Mouse (Mus musculus) testis, postnatal 10 days (tissue): Measurements from ENCODE around the gene Dnah9.

ENCODE experiments used
- DNase-seq: peaks from one replicate; pipeline ENCODE4 v3.0.0; 2021; ENCODE audit warnings: low spot score

The Dnah9 gene

GRCm38 (mm10) chr11:65927962-65928361, 240.4 kb downstream of the Dnah9 start:
- DNase-seq, result no peak

- no peak for DNase-seq
Measured at GRCm38 (mm10) chr11:65918480-65919236, 249.7 kb downstream of the Dnah9 start.

- DNase-seq, result no peak
Measured at GRCm38 (mm10) chr11:65909195-65909594, 259.2 kb downstream of the Dnah9 start.

GRCm38 (mm10) chr11:65905487-65905886, 262.9 kb downstream of the Dnah9 start:
- DNase-seq, result no peak

DNA sequence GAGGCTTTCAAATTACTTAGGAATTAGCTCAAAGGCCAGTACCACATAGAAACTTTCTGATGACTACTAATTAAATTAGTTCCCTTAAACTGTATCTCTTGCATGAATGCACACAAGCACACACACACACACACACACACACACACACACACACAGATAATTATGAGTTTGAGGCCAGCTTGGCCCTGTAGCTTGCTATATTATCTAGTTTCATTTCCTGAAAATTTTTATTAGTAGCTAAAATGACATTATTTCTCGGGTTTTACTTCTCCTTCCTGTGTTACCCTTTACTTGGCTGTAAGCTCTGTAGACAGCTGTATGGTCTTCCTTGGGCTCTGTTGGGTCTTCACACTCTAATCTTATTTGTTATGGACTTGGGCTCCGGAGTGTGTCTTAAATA, 264.4 kb downstream of the Dnah9 start:
- DNase-seq, result no peak

- no peak for DNase-seq
Measured at GRCm38 (mm10) chr11:65881465-65881864, 286.9 kb downstream of the Dnah9 start.

DNA sequence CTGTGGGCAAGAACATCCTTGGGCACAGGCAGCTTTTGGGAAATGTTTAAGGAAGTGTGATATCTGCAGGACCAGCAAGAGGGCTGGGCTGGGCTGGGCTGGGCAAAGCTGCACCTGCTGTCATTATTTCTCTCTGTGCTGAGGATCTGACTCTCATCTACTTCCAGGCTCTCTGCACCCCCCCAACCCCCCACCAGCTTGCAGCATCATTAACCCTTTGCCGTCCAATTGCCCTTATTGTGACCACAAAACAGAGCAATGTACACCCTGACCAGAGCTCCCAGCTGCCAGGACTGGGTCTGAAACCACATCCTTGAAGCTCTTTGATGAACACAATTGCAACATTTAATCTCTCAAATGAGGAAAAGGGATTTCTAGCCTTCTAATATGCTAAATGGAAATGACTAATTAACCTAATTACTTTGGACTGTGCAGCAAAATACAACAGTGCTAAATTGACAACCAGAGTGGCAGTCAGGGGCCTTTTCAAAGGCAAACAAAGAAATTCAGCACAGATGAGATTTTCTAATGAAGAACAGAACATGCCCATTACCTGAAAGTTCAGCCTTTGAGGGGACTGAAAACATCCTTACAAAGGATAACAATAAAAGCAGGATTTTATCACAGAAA, 291.1 kb downstream of the Dnah9 start:
- no peak for DNase-seq

- DNase-seq, result no peak
Measured at GRCm38 (mm10) chr11:65861476-65861875, 306.9 kb downstream of the Dnah9 start.

DNA sequence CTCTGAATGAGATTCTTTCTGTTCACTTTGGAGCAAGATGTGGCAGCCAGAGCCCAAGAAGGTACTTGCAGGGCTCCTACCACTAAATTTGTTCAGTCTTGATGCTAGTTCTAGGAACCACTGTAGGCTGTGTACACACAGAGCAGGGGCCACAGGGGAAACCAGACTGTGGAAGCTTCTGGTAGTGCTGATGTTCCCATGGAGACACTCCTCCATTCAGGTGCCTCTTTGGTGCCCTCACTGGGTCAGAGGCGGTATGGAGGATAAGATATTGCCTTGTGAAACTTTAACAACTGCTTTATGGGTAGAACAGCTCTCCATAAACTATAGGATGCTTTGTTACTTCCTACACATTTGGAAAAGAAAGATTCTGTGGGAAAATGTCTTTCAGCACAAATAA, 316.3 kb downstream of the Dnah9 start:
- peak; percentile 57 for DNase-seq

GRCm38 (mm10) chr11:65846446-65846845, 321.9 kb downstream of the Dnah9 start:
- no peak for DNase-seq

DNA sequence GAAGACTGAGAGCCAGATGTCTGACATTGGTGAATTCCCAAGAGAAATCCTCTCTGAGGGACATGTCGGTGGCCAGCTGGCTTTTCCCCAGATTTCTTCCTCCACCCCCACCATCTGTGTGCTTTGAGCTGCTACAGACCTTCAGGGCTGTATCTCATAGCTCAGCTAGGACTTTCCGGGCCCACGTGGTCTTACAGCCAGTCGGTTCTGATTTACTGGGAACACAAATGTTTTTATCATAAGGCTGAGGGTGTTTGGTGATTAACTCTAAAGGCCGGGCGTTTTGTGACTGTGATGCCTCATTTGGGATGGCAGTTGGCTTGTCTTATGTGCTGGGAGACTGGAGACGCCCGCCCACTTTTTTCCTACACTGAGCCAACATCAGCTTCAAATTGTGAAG, 329.4 kb downstream of the Dnah9 start:
- DNase-seq, result no peak

- DNase-seq, result no peak
Measured at GRCm38 (mm10) chr11:65824556-65824955, 343.8 kb downstream of the Dnah9 start.

DNA sequence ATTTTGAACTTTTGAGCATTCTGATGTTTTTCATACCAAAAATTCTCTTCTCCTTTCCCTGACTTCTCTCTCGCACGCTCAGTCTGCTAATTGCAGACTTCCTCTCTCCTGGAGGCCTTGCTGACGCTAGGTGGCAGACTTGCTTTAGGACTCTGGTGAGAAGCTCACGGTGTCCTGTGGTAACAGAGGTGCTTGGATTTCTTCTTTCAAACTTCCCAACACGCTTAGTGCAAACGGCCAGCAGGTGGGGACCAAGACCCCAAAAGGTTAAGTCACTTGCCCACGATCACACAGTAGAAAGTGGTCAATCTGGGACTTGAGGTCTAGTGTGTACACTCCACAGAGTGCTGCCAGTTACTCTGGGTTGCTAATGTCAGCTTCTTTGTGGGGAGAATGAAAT, 347.5 kb downstream of the Dnah9 start:
- peak; percentile 85 for DNase-seq

DNA sequence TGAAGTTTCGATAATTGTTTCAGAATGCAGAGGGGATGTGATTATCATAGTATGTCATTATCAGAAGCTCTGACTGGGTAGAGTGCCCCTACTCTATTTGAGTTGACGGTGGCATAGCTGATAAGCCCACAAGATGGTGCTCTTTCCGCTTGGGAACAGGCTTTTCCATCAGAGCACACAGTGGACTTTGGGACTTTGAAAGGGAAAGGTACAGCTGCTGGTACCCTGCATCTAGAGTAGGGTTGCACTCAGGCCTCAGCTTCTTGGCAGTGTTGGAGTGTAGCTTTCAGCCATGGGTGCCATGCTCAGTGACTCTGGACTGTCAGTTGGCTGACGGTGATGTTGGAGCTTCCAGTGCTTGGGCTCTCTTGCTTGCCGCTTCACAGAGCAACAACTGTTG, 348.1 kb downstream of the Dnah9 start:
- DNase-seq, result no peak

GRCm38 (mm10) chr11:65818193-65818592, 350.2 kb downstream of the Dnah9 start:
- no peak for DNase-seq

DNA sequence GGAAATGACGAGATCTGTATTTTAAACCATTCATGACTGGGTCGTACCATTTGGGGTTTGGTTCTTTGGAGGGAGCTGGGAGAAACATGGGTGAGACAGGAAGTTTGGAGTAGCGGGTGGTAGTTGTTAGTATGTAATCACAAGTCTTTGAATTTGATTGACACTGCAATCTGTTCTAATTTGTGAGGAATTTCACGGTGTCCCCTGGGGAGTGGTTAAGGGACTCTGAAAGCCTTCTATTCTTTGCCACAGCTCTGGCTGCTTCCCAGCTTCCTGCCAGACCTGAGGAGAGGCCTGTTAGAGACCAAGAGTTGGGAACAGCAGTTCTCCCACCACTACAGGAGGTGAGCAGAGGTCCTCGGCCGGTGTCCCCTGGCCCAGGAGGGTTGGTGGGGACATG, 352.1 kb downstream of the Dnah9 start:
- DNase-seq, result no peak

GRCm38 (mm10) chr11:65814381-65814780, 354.0 kb downstream of the Dnah9 start:
- no peak for DNase-seq

DNA sequence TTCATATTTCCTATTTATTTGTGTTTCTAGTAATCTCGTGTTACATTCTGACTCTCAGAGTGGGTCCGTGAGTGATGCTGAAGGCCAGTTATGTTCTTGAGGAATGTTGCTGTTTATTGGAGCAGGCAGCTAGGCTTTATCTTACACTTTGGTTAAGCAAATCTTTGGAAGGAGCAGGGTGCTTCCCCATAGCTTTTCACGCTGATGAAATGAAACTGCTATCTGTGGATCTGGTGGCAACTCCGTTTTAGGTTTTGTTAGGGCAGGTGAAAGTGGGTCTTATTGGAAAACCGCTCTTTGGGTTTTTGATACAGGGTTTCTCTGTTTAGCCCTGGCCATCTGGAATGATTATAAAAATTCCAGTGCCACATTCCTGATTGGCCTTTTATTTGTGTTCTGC, 356.3 kb downstream of the Dnah9 start:
- no peak for DNase-seq

GRCm38 (mm10) chr11:65807601-65808000, 360.8 kb downstream of the Dnah9 start:
- DNase-seq, result no peak

DNA sequence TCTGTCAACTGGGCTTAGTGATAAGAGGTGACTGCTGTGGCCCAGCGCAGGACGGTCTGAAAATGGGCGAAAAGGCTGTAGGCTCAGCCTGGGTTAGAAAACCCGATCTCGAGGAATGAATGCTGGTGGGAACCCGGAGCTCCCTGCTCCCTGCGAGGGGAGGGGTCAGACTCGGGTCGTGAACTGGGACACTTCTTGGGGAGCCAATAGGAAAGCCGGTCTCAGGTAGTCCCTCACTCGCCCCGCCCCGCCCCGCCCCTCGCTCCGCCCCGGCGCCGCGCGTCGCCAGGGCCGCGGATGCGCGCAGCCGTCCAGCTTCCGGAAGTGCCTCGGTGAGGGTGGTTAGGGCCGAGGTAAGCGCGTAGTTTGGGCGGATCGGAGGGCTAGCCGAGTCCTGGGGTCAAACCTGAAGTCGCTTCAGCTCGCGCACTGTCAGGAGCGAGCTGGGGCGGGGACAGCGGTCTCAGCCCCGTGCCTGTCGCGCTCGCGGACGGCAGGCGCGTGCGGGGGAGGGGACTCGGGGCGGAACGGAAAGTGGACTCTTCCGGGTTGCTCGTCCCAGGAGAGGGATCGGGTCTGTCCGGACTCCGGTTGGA, 361.3 kb downstream of the Dnah9 start, which contains the start of gene Zkscan6:
Gene Zkscan6, plus strand, starts transcription at position 267 of the 596 bp plus-strand sequence.
- peak; percentile 88 for DNase-seq

DNA sequence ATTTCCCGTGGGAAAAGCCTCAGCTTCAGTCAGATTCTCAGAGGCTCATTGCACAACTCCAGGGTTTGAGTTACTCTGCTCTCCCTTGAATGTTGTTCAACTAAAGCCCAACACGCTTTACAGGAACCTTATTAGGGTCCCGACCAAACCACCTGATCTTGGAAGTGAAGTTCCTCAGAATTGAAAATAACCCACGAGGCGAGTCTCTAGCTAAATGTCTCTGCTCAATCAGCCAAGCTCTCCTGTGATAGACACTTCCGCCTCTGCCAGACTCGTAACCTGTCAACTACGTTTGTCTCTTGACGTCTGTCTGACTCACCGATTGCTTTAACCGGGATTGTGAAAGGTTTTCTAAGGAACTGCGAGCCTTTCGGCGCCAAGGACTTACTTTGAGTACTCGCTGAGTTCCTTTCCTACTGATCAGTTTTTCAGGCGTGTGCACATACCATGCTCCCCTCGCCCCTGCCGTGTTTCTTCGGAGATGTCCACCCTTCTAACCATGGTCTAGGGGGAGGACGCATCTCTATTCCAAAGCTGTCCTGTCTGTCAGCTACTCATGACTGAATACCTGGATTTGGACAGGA, 361.9 kb downstream of the Dnah9 start:
- DNase-seq, result no peak

DNA sequence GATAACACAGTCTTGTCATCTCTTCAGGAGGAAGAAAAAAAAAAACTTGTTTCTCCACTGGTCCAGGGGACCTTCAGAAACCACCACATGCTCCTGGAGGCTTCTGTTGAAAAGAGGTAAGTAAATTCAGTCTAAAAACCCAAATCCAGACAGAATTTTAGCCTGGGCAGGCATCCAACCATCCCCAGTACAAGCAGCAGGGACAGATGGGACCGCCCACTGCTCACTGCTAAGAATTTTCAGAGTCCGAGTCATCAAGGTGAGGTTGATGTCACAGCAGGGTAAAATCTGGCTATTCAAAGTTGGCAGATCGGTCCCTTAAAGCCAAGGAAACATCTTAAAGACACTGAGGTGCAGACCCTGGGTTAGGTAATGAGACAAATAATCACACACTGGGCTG, 366.5 kb downstream of the Dnah9 start:
- DNase-seq, result no peak

DNA sequence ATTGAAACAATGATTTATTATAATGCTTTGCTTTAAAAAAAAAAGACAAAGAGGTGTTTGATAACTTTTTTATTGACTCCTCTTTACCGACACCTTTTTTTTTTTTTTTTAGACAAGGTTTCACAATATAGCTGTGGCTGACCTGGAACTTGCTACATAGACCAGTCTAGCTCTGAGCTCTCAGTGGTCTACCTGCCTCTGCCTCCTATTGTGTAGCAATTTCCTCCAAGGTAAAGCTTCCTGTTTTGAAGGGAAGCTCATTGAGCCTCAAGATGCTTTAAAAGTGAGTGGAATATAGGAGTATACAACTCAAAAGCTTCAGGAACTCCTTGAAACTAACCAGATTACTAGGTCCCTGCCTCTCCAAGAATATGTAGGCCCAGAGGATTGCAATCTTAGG, 372.5 kb downstream of the Dnah9 start:
- DNase-seq, result no peak
